Mouse (Mus musculus) liver, adult 2 months (tissue): ENCODE measurements around the gene Gm21761.
"Not testable (repeated sequence)": the region's sequence is repeated elsewhere in the genome, so short reads cannot be mapped to it uniquely, and the experiment has no call there.

Source experiments
- CTCF ChIP-seq: fragments of 200-500 bp; IDR thresholded peaks from 2 replicates; pipeline ENCODE4 v1.5.1; 2011; ENCODE audit warnings: low read depth, low read length, control low read depth
- POLR2A ChIP-seq: fragments of 200-500 bp; IDR thresholded peaks from 2 replicates; pipeline ENCODE4 v1.6.1; 2011; ENCODE audit warnings: low read length, control low read depth; ENCODE audit not compliant: insufficient read depth; ENCODE audit errors: extremely low read depth

GRCm38 (mm10) chr13:119924597-119925340 is 4.3 kb downstream of the Gm21761 start:
- not testable (repeated sequence) for TF ChIP-seq CTCF, POLR2A
